Mouse (Mus musculus) heart, adult 8-10 months (tissue): ENCODE results near the gene Palmd. TPM values are rescaled to one million over a fixed set of nuclear protein-coding genes. Genes with fewer than 3 reads are reported as not detected.
A peak's percentile ranks its signal among the peaks of the same experiment; 100 is the strongest.

ENCODE experiments used
- DNase-seq: peaks from one replicate; pipeline ENCODE4 v3.0.0; 2022; ENCODE audit warnings: low spot score
- total RNA-seq, 4 experiments: library from RNA; stranded (reverse); gene quantifications; 2 replicates each; pipeline ENCODE4 v1.2.4; 2022

The Palmd gene
- total RNA-seq, 4 experiments from 2014 or later: 44.2 to 59.7 (median 53.0) TPM

DNA sequence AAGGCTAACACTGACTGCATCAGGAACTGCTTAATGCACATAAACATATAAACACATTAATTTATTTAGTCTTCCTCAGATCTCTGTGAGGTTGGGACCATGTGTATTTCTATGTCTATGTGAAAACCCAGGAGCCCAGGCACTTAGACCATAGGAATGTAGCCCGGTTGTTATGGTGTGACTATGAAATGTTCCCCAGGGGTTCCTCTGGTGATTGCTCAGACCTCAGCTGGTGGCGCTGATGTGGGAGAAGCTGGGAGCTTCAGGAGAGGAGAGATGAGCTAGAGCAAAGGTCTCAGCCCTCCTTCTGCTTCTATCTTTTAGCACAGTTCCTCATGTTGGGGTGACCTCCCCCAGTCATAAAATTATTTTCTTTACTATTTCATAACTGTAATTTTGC, 8.4 kb downstream of the Palmd start:
- DNase-seq: no peak

DNA sequence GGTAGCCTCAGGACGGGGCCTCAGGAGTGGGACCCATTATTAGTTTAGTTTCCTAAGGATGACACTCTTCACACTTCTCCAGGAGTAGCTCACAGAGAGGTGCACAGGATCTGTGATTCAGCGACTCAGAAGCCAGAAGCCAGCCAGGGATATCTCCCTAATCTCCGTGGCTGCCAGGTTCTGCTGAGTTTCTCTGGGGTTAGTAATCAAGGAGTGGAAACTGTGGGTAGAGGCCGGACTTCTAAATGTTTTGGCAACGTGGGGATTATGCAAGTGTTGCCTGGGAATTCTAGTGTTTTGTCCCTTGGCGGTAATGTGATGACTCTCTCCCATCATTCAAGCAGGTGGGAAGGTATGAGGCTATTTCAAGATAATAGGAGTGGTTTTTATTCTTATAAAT, 13.7 kb downstream of the Palmd start:
- no peak for DNase-seq

DNA sequence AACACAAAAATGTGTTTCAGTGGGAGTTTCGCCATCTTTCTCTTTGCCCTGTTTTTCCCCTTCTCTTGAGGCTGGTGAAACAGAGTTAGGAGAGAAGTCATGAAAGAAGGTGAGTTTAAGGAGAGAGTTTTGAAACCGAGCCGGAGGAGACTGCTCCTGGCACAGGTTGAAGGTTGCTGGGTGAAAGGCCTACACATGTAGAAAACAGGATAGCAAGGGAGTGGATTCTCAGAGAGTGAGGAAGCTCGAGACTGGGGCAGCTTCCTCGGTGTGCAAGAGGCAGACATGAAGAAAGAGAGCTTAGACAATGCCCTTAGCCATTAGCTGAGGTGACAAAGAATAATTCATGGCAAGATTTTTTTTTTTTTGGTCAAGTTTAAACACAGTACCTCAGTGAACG, 15.4 kb downstream of the Palmd start:
- no peak for DNase-seq

DNA sequence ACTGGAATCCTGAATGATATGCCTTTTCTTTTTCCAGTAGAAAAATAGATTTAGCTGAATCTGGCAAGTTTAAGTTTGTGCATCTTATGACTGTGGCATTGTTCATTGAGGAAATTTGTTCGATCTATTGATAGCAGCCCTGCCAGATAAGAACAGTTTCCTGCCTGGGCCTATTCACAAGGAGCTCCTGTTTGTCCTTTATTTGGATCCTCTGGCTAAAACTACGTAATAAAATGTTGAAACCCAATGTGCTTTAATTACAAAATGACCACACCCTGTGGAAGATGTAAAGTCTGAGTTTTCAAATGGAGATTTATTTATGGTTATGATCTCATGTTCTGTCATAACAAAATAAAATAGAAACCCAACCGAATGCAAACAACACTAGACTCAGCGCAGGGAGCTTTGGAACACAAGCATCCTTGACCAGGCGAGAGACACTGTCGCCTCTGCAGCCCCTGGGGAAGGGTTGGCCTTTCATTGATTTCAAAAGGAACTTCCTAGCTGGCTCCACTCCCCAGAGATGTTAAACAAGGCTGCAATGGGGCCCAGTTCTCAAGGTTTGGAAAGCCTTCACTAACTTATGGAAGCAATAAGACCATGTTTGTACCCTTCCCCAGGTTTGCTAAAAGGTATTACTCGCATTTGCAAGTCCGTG, 16.4 kb downstream of the Palmd start:
- no peak for DNase-seq

DNA sequence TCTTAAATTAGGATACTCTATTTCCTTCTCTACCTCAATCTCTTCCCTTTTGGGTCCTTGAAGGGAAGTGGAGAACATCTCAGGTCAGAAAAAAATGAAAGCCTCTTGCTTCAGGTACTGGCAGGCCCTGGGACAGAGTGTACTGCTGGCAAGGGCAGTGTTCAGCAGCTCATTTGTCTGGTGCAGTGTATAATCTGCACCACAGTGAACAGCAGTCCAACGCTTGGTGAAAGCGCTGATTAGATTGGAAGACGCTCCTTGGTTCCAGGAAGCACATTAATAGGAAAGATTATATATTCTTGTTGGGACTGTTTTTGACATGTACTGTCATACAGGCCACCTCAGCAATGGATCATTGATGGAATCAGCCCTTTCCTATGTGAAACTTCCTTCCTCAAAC, 17.3 kb downstream of the Palmd start:
- DNase-seq: no peak

DNA sequence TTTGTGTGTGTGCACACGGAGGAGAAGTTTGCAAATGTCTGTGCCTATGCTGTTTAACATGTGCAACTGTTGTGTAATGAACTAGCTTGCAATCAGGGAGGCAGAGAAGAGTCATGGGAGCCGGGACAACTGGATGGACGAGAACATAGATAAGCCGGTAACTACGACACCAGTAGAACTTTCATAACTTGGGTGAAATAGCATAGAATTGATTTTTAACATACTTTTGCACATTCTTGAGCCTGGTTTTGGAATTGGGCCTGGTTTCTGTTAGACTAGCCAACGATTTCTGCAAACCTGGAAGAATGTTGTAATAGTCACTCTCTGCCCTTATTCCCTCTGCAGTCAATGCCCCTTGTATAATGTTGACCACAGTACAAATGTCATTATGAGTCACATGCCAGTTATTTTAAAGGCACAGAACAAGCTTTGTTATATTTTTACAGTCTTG, 18.1 kb downstream of the Palmd start:
- DNase-seq: no peak

DNA sequence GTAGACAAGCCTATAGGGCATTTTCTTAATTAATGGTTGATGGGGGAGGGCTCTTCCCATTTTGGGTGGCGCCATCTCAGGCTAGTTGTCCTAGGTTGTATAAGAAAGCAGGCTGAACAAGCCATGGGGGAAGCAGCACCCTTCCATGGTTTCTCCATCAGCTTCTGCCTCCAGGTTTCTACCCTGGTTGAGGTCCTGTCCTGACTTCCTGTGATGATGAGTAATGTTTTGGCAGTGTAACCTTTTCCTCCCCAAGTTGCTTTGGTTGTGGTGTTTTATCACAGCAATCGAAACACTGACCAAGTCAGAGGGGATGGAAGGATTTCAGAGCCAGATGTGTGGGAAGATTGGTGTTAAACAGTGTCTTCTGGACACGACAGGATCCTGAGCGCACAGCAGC, 22.3 kb downstream of the Palmd start:
- no peak for DNase-seq

DNA sequence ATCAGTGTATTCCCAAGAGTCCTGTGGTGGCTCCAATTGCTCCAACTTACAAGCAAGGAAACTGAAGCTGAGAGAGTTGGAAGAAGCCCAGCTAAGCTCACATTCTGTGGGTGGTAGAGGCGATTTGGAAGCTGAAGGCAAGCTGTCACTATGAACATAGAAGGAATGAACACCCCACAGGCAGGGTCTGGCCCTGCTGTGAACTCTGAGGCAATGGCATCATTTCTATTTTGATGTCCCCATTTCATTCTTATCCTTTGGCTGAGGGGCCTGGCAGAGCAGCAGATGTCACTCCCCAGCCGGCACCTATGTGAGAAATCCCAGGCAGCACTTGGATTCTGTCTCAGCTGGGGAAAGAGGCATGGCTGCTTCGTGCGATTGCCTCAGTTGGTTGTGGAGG, 25.4 kb downstream of the Palmd start:
- no peak for DNase-seq

DNA sequence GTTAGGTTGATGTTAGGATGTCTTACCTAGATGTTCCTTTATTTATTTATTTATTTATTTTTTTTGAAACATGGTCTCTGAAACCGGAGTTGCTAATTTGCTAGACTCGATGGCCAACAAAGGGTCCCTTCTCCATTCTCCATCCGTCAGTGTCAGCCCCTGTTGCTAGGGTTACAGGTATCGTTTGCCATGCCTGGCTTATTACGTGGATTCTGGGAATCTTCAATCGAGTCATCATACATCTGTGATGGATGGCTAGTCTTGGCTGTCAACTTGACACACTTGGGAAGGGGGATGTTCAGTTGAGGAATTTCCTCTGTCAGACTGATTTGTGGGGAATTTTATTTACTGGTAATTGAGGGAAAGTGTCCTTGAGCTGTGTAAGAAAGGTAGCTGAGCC, 26.0 kb downstream of the Palmd start:
- no peak for DNase-seq

DNA sequence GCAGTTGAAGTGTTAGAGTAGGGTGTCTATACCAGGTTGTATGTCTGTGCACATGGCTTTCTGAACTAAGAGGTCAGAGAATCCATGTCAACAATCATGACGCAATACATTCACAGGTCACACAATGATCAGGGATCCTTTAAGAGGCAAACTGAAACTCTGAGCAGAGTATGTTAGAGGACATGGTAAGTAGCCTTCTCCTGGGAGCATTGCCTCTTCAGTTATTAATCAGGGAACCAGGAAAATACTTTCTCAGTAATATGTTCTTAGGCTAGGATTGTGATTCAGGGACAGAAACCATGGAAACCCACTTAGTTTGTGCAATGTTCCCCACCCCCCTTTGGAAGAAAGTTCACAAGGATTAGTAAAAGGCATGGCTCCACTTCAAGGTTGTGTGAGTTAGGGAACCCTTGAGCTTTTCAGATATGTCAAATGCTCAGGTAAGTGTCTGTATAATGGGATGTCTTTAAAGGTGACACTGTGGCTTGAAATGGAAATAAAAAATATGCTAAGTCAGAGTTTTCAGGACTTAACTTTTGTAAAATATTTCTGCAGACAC, 27.1 kb downstream of the Palmd start:
- no peak for DNase-seq

DNA sequence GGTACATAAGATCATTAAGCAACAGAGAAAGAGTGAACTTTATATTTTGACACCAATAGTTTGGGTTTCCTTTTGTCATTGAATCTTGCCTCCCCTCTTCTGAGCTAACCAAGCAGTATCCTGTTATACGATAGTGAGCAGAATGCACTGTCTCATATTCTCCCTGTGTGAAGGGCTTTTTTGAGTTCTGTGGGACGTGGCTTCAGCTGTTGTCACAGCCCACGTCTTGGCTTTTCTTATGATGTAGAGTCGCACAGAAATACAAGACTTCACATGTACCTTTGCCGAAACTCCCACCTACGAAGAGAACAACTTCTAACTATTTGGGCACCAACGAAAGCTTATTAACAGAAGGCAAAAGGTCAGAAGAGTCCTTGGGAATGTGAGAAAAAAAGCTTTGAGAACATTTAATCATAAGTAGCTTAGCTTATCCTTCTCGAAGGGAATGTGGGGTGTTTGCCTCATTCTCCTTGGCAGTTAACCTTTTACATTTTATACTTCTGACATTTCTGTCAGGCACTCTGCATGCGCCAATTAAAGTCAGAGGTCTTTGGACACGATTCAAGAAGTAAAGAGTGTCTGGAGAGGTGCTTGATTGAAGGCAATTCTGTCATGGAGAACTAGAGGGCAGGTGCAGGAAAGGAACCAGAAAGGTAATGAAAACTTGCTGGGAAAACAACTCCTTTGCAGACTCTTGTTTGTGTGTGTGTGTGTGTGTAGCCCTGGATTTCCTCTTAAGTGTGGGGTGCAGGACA, 27.8 kb downstream of the Palmd start:
- no peak for DNase-seq

DNA sequence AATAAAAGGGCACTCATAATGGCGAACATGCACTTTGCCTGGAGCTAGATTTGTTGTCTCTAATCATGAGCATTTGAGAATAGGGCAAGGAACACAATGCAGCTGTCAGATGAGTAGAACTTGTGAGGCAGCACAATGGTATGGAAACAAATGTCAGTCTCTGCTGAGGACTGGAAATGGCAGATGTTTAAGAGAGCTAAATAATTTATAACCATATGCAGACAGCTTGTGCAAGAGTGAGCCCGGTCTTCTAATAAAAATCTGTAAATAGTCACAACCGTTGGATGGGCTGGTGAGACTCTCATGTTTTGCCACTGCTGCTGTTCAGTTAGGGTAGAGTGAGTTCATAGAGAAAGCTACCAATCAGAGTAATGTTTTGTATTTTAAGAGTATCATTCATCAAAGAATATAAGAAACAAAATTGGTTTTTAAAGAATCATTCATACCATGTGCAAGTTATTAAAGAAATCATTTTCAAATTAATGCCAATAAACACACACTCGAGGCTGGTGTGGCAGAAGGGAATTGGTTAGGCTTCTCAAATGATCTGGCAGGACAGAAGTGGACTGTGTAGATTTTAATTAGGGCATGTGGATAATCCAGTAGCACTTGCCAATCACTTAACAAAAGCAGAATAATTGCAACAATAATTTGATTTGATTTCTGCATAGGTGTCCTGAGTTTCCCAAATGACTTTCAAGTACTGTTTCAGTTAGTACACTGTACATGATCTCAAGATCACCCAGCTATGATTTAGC, 31.7 kb downstream of the Palmd start:
- DNase-seq: no peak

DNA sequence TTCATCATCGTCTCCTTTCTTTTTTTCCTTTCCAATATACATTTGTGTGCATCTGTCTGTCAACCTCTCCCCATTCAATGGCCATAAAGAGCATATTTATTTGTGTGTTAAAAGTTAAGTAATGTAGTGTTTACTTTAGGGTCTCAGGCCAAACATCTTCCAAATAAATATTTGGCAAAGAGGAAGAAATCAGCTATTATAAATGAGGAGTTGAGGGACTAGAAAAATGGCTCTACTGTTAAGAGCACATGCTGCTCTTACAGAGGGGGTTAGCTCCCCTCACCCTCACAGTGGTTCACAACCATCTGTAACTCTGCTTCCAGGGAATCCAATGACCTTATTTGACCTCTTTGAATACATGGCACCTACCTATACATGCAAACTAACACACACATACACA, 35.6 kb downstream of the Palmd start:
- DNase-seq: no peak

DNA sequence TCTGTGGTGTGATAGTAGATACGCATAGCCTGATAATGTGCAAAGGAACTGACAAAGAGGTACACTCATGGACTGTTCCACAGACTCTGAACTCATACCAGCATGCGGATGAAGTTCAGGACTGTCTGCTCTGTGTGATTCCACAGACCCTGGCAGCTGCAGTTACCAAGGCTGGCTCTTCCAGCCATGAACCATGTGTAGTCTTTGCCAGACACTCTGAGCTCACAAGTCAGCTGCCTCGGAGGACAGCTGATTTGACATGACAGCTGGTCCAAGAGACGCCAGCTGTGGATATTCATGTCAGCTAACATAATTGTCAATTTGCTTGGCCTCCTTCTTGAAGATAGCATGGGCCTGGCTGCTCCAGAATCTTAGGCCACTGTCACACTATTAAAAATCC, 39.8 kb downstream of the Palmd start:
- peak; percentile 32 for DNase-seq

DNA sequence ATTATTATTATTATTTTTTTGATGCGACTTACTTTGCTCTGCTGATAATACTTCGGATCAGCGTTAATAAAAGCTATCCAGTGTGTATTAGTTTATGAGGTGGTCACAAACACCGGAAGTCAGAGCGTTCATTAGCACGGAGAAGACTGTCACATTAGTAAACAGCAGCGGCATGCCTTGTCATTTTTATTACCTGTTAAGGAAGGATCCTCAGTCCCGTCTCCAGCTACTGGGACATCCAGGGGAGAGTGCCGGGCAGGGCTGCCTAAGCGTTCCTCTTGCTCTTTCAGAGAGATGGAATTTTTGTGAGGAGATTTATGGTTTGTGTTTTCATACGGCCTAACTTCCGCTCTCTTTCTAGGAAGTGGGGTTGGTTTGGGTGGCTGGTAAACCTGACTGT, 45.7 kb downstream of the Palmd start:
- no peak for DNase-seq

DNA sequence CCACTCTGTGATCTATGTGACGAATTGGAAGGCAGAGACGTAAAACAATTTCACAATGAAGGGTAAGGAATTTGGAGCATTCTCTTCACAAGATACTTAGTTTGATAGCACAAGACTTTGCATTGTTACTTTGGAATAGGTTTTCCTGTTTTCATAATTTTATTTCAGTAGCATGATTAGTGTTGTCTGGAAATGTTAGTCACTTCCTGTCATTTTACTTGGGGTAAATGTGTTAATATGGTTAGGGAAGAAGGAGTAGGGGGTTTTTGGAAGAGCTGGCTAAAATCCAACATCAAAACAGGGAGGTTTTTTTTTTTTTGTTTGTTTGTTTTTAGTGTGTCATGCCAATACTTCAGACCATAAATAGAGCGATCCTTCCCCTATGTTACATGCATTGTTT, 47.3 kb downstream of the Palmd start:
- DNase-seq: peak; percentile 48

DNA sequence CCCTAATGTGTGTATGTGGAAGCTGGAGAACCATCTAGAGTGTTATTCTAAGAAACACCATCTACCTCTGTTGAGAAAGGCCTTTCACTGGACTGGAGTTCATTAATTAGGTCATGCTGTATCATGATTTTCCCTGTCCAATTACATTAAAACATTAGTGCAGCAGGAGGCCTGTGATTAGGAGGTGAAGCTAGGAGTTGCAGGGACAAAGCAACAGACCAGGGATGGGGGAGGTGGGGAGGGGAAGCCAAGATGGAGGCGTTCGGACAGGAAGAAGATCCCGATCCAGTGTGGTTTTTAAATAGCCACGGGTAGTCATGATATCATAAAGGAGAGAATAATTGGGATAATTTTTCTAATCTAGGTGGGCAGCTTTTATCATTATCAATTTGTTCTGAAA, 51.8 kb downstream of the Palmd start:
- no peak for DNase-seq

DNA sequence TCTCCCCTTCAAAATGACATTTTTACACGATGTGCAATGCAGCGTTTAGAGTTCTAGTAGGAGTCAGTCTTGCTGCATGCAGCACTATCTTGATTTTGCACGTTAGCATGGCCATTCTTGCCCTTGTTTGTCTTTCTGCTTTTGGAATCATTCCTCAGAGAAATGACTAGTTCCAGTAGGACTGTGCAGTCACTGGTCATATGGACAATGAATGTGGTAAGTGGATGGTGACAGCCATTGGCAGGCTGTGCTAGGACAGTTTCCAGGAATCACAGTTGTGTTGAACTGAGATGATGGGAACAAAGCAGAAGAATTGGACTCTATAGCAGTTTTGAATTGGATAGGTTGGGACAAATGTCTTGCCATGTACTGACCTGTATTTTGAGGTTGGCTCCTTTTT, 53.9 kb downstream of the Palmd start:
- peak; percentile 21 for DNase-seq

DNA sequence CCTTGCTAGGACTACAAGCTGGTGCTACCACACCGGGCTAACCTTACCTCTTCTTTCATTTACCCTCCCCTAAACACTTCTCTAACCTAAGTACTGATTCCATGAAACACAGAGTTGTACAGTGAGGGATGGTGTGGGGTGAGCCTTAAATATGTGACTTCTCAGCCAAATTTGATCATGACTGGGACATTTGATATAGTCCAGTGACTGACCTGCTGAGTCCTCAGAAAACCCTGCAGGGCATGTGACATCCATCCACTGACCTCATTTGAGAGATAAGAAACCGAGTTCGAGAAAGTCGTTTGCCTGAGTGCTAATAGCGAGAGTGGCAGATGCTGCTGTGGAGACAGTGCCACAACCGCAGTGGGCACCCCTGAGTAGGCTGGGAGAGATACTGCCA, 54.4 kb downstream of the Palmd start:
- DNase-seq: no peak

DNA sequence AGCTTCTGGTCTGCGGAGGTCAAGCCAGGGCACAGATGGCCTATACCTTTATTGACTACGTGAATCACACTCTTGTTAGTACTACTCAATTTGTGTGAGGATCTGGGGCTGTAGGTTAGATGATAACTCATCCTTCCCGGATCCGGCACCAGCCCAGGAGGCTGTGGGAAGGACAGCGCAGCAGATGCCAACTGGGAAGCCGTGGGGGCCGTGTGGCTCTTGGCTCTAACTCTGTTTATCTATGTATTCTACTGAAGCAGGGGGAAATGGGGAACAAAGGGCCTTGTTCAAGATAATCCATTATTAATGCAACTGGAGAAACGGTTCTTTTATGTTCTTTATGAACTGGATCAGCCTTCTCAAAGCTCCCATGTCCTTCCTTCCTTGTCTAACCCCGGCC, 62.2 kb downstream of the Palmd start:
- DNase-seq: no peak

DNA sequence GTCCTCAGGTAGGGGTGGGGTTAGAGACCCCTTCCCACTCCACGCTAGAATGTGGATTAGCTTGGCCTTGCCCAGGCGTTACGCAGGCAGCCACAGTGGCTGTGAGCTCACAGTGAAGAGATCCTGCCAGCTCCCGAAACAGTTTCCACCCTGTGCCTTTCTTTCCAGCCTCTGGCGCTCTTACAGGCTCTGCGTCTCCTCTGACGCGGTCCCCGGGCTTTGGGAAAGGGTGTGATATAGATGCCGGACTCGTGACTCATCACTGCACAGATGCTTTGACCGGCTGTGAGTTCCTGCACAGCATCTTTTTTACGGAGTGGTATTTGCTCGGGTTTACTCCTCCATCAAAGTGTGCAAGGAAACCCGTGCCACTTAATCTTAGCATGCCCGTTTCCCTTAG, 62.9 kb downstream of the Palmd start:
- DNase-seq: peak; percentile 48

DNA sequence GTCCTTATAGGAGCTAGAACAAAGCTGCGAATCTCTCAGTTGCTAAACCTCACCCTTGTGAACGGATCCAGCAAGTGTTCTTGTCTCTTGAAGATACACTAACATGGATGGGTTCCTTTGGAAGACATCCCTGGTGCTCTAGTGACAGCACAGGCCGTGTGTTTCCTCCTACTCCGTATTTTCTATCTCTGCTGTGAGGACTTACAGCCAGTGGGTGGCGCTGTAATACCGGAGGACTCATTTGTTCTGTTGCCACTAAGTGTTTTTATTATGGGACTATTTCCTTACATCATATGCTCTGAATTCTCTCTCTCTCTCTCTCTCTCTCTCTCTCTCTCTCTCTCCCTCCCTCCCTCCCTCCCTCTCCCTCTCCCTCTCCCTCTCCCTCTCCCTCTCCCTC, 64.6 kb downstream of the Palmd start:
- peak; percentile 74 for DNase-seq

DNA sequence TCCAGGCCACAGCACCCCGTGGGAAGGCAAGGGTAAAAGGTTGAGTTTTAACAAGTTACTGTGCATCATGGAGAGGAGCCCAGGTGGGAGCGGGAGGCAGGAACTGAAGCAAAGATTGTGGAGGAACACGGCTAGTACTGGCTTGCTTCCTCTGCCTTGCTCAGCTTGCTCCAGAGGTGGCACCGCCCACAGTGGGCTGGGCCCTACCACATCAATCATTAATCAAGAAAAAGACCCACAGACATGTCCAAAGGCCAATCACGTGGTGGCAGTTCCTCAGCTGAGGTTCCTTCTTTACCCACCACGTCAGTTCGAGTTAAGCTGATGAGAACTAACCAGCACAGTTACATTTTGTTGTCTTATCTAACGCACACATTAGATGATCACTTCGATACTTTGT, 75.9 kb downstream of the Palmd start:
- no peak for DNase-seq
